Mouse (Mus musculus): ENCODE data around the gene Trappc13.
A peak's percentile ranks its signal among the peaks of the same experiment; 100 is the strongest.

The Trappc13 gene

DNA sequence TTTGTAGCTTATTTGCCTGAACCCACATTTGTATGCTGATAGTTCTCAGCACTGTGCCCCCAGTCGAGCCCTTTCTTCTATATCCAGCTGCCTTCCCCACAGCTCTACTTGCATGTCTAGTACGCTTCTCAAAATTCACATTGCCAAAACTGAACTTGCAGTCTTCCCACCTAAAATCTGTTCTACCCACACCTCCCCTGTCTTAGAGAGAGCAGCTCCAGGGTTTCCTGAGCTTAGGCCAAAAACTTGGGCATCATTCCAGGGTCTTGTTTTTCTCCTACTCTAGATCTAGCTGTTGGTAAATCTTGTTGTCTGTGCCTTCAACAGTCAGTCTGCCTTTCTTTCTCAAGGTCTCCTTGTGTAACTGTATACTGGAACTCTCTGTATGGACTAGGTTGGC, 63.4 kb downstream of the Trappc13 start:
- peak; percentile 54 for DNase-seq (ENCODE audit: low spot score)

DNA sequence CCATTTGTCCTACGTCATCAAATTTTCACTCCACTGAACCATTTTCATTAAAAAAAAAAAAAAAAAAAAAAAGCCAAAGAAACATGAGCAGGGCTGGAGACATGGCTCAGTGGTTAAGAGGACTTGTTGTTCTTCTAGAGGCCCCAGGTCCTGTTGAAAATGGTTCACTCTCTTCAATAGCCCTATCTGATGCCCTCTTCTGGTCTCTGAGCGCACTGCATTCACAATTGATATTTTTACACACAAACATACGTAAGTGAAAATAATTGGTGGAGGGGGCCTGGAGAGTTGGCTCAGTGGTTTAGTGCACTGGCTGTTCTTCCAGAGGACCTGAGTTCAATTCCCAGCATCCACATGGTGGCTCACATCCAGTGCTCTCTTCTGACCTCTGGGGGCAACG, 64.5 kb downstream of the Trappc13 start:
- DNase-seq (ENCODE audit: low spot score) = no peak

- no peak for DNase-seq (ENCODE audit: low spot score)
Measured at GRCm38 (mm10) chr13:104112266-104112900, 65.9 kb downstream of the Trappc13 start.

GRCm38 (mm10) chr13:104110526-104110925, 67.7 kb downstream of the Trappc13 start:
- no peak for DNase-seq (ENCODE audit: low spot score)

DNA sequence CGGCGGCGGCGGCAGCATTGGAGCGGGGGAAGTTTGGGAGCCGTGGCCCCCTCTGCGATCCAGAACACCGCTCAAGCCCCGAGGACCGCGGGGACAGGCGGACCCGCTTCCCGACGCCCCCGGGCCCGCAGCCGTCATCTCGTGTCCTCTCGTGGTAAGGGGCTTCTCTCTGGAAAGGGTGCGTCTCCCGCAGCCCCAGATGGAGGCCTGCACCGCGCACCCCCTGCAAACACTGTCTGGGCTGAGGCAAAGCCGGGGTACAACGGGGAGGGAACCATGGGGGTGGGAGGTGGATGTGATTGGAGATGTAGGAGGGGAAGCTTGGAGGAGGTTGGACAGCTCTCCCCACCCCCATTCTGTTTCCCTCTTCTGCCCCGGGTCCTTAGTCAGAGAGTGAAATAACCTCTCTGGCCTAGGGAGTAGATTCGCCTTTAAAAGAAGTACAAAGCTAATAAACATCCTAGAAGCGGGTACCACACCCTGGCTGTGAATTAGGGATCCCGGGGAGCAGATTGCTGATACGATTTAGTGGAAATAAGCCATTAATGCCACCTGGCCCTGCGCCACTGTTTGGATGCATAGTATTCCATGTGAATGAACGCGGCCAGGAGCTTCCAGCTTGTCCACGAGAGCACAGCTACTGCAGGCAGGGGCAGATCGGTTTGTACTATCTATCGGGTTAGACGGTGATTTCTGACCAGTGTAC, 68.3 kb downstream of the Trappc13 start:
- DNase-seq (ENCODE audit: low spot score) = peak; percentile 62

- DNase-seq (ENCODE audit: low spot score) = peak; percentile 89
Measured at GRCm38 (mm10) chr13:104109288-104109815, 68.9 kb downstream of the Trappc13 start, which contains the start of the genes Nln and Sgtb. TSS of gene Nln (minus strand) at chr13:104109614. TSS of gene Sgtb (plus strand) at chr13:104109741.

DNA sequence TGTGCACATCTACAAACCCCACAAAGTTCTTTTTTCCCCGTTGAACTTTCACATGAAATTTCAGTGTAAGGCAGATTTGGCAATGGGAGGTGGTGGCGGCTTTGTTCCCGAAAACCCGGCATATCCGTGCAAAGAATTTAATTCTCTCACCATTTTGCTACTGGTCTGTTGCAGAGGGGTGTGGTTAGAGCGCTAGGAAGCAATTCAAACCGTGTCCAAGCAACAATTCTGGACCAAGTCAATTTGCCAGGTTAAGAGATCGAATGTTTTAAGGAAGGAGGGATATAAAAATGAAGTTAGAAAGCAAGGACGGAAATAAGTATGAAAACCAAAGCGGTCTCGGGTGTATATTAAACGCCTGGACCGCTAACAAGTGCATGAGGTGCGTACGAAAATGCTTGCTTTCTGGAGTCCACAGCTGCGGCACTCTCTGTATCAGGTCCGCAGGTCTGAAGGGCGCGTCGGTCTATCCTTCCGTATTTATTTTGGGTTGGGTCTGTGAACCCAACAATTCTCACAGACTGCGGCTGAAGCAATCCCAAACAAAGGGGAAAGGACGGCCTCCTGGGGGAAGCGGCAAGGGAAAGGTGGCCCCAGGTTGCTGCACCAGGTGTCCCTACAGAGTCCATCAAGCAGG, 69.5 kb downstream of the Trappc13 start:
- DNase-seq (ENCODE audit: low spot score) = peak; percentile 68

GRCm38 (mm10) chr13:104101606-104102235, 76.5 kb downstream of the Trappc13 start:
- DNase-seq (ENCODE audit: low spot score) = no peak

GRCm38 (mm10) chr13:104100416-104100815, 77.9 kb downstream of the Trappc13 start:
- no peak for DNase-seq (ENCODE audit: low spot score)

DNA sequence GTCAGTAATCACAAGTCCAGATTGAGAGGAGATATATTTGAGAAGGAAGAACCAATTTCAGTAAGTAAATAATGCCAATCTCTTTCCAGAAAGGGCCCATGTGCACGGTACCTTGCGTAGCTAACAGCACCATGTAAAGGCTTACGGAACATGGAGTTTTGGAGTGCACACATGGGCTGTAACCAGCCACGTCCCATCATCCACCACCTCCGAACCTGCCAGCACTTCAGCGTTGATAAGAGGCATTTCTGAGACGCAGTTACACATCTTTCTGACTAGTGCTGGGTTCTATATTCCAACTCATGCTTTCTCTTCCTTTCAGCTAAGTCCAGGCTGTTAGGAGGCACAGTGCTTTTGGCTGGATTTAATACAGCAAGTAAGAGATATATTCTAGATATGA, 81.1 kb downstream of the Trappc13 start:
- DNase-seq (ENCODE audit: low spot score) = no peak

- no peak for DNase-seq (ENCODE audit: low spot score)
Measured at GRCm38 (mm10) chr13:104095955-104096354, 82.3 kb downstream of the Trappc13 start.

DNA sequence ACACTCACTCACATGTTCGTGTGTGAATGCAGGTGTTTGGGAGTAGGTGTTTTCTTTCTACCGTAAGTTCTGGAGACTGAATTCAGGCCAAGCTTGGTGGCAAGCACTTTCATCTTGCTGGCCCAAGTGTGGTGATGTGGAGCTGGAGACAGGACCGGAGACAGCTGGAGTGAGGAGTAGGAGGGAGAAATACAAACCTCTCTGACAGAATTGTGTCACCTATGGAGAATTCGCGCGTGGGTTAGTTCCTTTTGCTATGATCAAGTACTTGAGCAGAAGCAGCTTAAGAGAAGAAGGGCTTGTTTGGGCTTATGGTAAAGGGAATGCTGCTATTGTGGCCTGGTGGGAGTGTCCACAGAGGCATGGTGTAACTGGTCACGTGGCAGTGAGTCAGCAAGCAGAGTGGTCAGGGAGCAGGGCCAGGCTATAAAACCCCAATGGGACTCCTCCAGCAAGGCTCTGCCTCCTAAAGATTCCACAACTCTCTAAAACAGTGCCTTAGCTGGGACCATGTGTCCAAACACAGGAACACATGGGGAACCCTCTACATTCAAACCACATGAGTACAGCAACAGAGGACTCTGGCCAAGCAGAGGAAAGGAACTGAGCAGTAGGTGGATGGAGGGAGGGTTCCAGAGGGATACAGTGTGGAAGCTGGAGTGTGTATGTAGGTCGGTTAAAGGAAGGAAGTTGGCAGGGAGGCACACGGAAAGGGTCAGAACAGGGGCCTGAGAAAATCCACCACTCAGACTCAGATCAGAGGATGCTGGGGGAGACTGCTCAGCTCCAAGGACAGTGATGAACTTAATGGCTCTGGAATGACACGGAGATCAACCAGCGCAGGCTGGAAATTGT, 83.5 kb downstream of the Trappc13 start:
- DNase-seq (ENCODE audit: low spot score) = peak; percentile 67

Measured in adipocyte (in vitro differentiated cells).